Mouse (Mus musculus) frontal cortex, adult (tissue): ENCODE data around the gene Cdk4.

Source experiments
- ATAC-seq: cut with Nextera tagmentation; 2 replicates; pipeline ENCODE4 v1.9.2; 2017; ENCODE audit warnings: mild to moderate bottlenecking, moderate library complexity, mixed read lengths; ENCODE audit not compliant: low TSS enrichment

Gene Cdk4

DNA sequence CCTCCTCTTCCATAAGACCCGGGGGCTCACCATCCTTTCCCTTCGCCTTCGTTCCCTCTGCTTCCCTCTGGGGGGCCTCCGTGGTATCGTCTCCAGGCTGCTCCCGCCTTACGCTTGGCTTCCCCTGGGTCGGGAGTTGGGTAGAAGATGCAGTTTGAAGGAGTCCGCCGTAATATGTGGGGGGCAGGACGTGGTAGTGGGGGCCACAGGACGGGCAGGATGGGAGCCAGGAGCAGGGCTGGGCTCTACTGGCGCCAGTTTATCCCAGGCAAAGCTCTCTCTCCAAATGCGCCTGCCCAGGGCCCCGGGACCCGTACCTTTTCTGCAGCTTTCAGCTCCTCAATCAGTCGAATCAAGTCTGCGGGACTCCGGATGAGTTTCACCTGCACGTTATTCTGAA is 35.2 kb downstream of the Cdk4 start:
- no peak for ATAC-seq

DNA sequence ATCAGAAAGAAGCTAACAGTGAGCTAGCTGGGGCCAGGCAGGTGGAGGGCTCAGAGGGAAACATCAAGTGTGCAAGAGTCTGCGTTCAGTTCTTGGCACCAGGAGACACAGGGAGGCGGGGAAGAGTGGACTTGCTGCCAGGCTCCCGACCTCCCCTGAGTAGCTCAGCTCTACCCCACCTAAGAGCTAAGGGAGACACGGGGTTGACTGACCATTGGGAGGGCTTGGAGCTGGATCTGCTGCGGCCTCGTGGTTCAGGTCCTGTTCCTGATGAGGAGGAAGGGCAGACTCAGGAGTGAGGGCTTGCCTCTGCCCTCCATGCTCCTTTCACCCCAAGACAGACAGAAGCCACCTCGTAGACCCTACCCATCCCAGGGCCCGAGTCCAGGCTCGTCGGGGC is 35.9 kb downstream of the Cdk4 start:
- ATAC-seq: no peak

DNA sequence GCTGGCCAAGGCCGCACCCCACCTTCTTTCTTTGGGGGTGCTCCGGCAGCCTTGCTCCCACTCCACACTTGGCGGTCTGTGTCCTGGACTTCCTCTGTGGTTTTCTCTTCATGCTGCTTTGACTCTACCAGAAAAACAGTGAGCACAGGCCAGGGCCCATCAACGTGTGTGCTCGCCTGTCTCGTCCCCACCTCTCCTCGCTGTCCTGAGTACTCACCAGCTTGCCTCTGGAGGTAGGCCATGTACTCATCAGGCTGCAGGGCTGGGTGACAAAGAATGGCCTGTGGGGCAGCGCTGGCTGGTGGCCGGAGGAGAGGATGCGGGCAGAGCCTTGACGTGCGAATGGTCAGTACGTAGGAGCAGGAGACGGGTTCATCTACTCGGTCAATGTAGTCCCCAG is 36.5 kb downstream of the Cdk4 start:
- no peak for ATAC-seq

DNA sequence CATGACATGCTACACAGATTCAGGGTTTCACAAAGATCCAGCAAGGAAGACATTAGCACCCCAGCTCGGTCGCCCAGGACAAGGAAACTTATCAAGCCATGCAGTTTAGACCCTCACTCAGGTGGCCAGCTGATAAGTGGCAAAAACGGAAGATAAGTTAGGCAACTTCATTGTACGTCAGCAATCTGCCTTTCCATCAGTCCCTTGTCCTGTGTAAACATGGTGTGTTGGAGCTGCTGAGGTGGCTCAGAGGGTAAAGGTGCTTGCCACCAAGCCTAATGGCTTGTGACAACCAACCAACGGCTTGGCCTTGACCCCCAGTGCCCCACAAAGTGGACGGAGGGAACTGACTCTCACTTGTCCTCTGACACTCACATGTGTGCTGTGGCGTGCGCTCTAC is 37.1 kb downstream of the Cdk4 start:
- no peak for ATAC-seq

DNA sequence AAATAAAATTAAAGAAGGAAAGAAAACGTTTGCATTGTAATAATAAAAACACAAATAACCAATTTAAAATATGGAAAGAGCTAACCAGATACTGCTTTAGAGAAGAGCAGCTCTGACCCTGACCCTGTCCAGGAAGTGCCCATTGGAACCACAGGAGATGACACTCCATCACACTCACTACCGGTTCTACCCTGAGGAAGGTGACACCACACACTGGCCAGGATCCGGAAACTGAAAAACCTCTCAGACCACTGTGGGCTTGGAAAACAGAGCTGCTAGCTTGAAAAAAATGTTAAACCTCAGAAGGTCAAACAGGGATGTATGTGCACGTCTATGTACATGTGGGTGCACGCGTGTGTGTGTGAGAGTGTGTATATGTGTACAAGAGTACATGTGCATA is 37.8 kb downstream of the Cdk4 start:
- ATAC-seq: no peak

DNA sequence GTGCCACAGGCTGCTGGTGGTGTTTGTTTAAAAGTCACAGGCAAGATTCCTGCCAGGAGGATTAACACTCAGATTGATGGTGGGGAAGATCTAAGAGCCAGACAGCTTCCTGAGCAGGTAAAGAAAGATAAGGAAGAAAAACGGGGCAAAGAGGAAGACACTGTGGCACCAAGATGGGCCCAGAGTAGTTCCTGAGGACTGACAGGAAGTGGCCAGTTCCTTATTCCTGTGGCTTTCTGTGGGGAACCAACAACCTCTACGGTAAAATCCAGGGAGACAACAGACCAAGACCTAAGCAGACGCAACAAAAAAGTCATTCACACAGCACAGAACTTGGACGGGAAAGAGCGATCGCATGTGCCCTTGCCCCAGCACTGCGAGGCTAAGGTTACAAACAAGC is 40.3 kb downstream of the Cdk4 start:
- no peak for ATAC-seq

DNA sequence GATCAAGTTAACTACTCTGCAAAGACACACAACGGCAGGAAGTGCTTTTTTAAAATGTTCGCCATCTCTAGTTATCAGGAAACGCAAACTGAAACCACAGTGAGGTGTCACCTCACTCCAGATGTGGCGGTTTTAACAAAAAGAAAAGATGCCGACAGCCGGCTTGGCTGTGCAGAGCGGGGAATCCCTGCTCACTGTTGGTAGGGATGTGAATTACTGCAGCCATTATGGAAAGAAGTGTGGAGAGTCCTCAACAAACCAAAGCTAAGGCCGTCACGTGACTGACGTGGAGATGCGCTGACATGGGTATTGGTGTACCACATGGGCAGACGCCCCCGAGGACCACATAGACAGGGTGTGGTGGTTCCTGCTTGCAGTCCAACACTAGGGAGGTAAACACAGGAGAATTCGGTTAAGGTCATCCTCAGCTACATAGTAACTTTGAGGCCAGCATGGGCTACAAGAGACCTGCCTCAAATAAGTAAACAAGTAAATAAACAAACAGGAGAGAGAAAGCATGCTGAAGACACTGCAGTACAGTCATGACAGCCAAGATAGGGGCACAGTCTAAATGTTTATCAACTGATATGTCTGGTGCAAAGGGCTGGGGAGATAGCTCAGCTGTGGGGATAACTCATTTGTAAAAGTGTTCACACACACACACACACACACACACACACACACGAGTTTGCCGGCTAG is 44.4 kb downstream of the Cdk4 start:
- ATAC-seq: no peak

DNA sequence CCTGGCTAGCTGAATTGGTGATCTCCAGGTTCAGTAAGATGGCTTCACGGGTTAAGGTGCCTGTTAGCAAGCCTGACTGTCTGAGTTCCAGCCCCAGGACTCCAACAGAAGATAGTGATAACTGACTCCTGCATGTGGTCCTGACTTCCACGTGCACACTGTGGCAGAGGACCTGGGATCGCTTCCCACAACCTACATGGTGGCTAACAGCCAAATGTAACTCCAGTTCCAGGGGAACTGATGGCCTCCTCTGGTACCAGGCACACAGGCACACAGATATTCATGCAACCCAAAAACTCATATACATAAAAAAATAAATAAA is 44.9 kb downstream of the Cdk4 start:
- ATAC-seq: no peak

DNA sequence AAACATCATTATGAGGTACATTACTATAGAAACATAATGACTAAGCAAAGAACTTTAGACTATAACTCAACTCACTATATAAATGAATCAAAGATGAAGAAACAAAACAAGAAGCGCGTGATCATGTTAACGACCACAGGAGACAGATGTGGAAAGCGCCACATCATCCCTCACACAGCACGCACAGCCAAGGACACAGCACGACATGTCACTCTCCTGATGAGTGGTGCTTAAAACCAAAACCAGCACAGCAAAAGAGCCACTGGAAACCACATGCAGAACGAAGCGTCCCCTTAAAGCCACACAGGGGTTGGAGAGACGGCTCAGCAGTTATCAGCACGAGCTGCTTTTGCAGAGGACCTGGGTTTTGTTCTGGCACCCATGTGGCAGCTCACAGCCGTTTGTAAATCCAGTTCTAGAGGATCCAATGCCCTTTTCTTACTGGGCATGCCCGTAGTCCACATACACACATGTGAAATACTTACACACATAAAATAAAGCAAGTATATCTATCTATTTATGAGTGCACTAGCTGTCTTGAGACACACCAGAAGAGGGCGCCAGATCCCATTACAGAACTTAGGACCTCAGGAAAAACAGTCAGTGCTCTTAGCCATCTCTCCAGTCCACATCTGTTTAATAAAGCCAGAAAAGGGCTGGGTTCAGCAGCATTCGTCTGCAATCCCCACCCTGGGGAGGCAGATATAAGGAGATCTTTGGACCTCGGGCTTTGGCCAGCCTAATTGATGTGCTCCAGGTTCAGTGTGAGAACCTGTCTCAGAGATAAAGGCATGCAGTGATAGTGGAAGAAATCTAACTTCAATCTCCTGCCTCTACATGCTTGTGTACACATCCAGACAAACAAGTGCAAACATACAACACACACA is 47.9 kb downstream of the Cdk4 start:
- ATAC-seq: no peak

DNA sequence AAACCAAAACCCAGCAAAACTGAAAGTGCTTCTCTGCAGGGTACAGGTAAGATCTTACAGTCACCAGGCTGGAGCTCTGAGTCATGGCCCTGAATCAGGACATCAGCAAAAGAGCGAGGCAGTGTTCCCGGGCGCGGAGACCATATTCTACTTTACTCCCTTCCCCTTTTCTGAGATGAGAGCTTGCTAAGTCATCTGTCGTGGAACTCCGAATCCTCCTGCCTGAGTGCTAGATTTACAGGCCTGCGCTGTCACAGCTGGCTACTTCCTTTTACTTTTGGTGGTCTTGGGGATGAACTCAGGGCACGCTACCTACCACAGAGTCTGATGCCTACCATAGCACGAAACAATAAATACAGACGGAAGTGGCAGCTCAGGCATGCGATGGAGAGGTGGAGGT is 51.1 kb downstream of the Cdk4 start:
- ATAC-seq: no peak

DNA sequence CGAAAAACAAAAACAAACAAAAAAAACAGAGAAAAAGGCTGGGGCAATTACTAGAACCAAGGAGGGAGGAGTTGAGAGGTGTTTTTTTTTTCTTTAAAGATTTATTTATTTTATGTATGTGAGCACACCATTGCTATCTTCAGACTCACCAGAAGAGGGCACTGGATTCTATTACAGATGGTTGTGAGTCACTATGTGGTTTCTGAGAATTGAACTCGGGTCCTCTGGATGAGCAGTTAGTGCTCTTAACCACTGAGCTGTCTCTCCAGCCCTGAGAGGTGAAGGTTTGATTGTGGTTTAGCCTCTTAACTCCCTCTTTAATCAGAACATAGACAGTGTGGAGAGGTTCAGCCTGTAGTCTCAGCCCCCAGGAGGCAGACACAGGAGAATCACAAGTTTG is 51.7 kb downstream of the Cdk4 start:
- no peak for ATAC-seq
